Mouse (Mus musculus): ENCODE measurements around the gene Itih2. TPM values are rescaled to one million over a fixed set of nuclear protein-coding genes. Genes with fewer than 3 reads are reported as not detected.
A peak's percentile ranks its signal among the peaks of the same experiment; 100 is the strongest.

Gene Itih2
- polyA plus RNA-seq, 1 experiment: 2.6 TPM

GRCm38 (mm10) chr2:10126122-10126521, 5.1 kb downstream of the Itih2 start:
- Histone ChIP-seq H3K4me3 (replicated peaks; ENCODE audit: extremely low read depth, low read depth, low read length) (no peak overlapping the region), H3K4me1 (ENCODE audit: control insufficient read depth, insufficient read depth, low read length) (no peaks in the 10 kb centered on the region)
- WGBS: 85% methylated on average over 4 of the region's 4 CpGs
- no peak for TF ChIP-seq CTCF (IDR thresholded peaks at IDR 0.05; ENCODE audit: insufficient read depth, low read length)
- no peak for TF ChIP-seq POLR2A (IDR thresholded peaks at IDR 0.05; ENCODE audit: borderline replicate concordance, extremely low read depth, low read depth, low read length)
- no peak for DNase-seq

- TF ChIP-seq CTCF (IDR thresholded peaks at IDR 0.05; ENCODE audit: insufficient read depth, low read length) (no peak), POLR2A (IDR thresholded peaks at IDR 0.05; ENCODE audit: borderline replicate concordance, extremely low read depth, low read depth, low read length) (no peak)
- H3K4me3 ChIP-seq (replicated peaks; ENCODE audit: extremely low read depth, low read depth, low read length): no peak overlapping the region
- WGBS: 53% methylated on average over 3 of the region's 3 CpGs
- H3K4me1 ChIP-seq (ENCODE audit: control insufficient read depth, insufficient read depth, low read length): no peaks in the 10 kb centered on the region
- DNase-seq: no peak
Measured at GRCm38 (mm10) chr2:10121826-10122225, 9.4 kb downstream of the Itih2 start.

GRCm38 (mm10) chr2:10119276-10119675, 11.9 kb downstream of the Itih2 start:
- H3K4me1 ChIP-seq (ENCODE audit: control insufficient read depth, insufficient read depth, low read length): no peaks in the 10 kb centered on the region
- TF ChIP-seq CTCF (IDR thresholded peaks at IDR 0.05; ENCODE audit: insufficient read depth, low read length): no peak
- TF ChIP-seq POLR2A (IDR thresholded peaks at IDR 0.05; ENCODE audit: borderline replicate concordance, extremely low read depth, low read depth, low read length): no peak
- DNase-seq: no peak
- WGBS: 70% methylated on average over 8 of the region's 8 CpGs
- H3K4me3 ChIP-seq (replicated peaks; ENCODE audit: extremely low read depth, low read depth, low read length): no peak overlapping the region

- no peaks in the 10 kb centered on the region for H3K4me1 ChIP-seq (ENCODE audit: control insufficient read depth, insufficient read depth, low read length)
- no peak for TF ChIP-seq POLR2A (IDR thresholded peaks at IDR 0.05; ENCODE audit: borderline replicate concordance, extremely low read depth, low read depth, low read length)
- TF ChIP-seq CTCF (IDR thresholded peaks at IDR 0.05; ENCODE audit: insufficient read depth, low read length): no peak
- WGBS: 51% methylated on average over 1 of the region's 1 CpGs
- no peak for DNase-seq
- no peak overlapping the region for H3K4me3 ChIP-seq (replicated peaks; ENCODE audit: extremely low read depth, low read depth, low read length)
Measured at GRCm38 (mm10) chr2:10118751-10119150, 12.4 kb downstream of the Itih2 start.

- no peak for DNase-seq
- no peaks in the 10 kb centered on the region; the same call in 1 of the 2 replicates for H3K4me1 ChIP-seq (ENCODE audit: control insufficient read depth, insufficient read depth, low read length)
- no peak overlapping the region for H3K4me3 ChIP-seq (replicated peaks; ENCODE audit: extremely low read depth, low read depth, low read length)
- TF ChIP-seq CTCF (IDR thresholded peaks at IDR 0.05; ENCODE audit: insufficient read depth, low read length) (no peak), POLR2A (IDR thresholded peaks at IDR 0.05; ENCODE audit: borderline replicate concordance, extremely low read depth, low read depth, low read length) (no peak)
- 59% methylated on average over 6 of the region's 6 CpGs for WGBS
Measured at GRCm38 (mm10) chr2:10108535-10109189, 22.5 kb downstream of the Itih2 start.

GRCm38 (mm10) chr2:10101180-10101579, 30.0 kb downstream of the Itih2 start:
- Histone ChIP-seq H3K4me1 (ENCODE audit: control insufficient read depth, insufficient read depth, low read length) (no peaks in the 10 kb centered on the region), H3K4me3 (replicated peaks; ENCODE audit: extremely low read depth, low read depth, low read length) (no peak overlapping the region)
- TF ChIP-seq POLR2A (IDR thresholded peaks at IDR 0.05; ENCODE audit: borderline replicate concordance, extremely low read depth, low read depth, low read length): no peak
- TF ChIP-seq CTCF (IDR thresholded peaks at IDR 0.05; ENCODE audit: insufficient read depth, low read length): peak; percentile 94
- peak; percentile 31 for DNase-seq
- 33% methylated on average over 6 of the region's 6 CpGs for WGBS

GRCm38 (mm10) chr2:10100471-10100870, 30.7 kb downstream of the Itih2 start:
- Histone ChIP-seq H3K4me3 (replicated peaks; ENCODE audit: extremely low read depth, low read depth, low read length) (no peak overlapping the region), H3K4me1 (ENCODE audit: control insufficient read depth, insufficient read depth, low read length) (no peaks in the 10 kb centered on the region)
- TF ChIP-seq POLR2A (IDR thresholded peaks at IDR 0.05; ENCODE audit: borderline replicate concordance, extremely low read depth, low read depth, low read length) (no peak), CTCF (IDR thresholded peaks at IDR 0.05; ENCODE audit: insufficient read depth, low read length) (no peak)
- no peak for DNase-seq
- WGBS: 80% methylated on average over 2 of the region's 2 CpGs

- TF ChIP-seq POLR2A (IDR thresholded peaks at IDR 0.05; ENCODE audit: borderline replicate concordance, extremely low read depth, low read depth, low read length) (no peak), CTCF (IDR thresholded peaks at IDR 0.05; ENCODE audit: insufficient read depth, low read length) (peak; percentile 33; the same call in 1 of the 2 replicates)
- Histone ChIP-seq H3K4me1 (ENCODE audit: control insufficient read depth, insufficient read depth, low read length) (no peaks in the 10 kb centered on the region), H3K4me3 (replicated peaks; ENCODE audit: extremely low read depth, low read depth, low read length) (no peak overlapping the region)
- WGBS: 31% methylated on average over 9 of the region's 9 CpGs
- DNase-seq: peak; percentile 38
Measured at GRCm38 (mm10) chr2:10098598-10099215, 32.5 kb downstream of the Itih2 start.

GRCm38 (mm10) chr2:10094327-10095100, 36.7 kb downstream of the Itih2 start:
- TF ChIP-seq CTCF (IDR thresholded peaks at IDR 0.05; ENCODE audit: insufficient read depth, low read length) (no peak), POLR2A (IDR thresholded peaks at IDR 0.05; ENCODE audit: borderline replicate concordance, extremely low read depth, low read depth, low read length) (no peak)
- H3K4me3 ChIP-seq (replicated peaks; ENCODE audit: extremely low read depth, low read depth, low read length): no peak overlapping the region
- DNase-seq: no peak
- no peaks in the 10 kb centered on the region for H3K4me1 ChIP-seq (ENCODE audit: control insufficient read depth, insufficient read depth, low read length)
- 74% methylated on average over 14 of the region's 14 CpGs for WGBS
